Mouse (Mus musculus) forebrain, embryonic 15.5 days (tissue): ENCODE data around the gene Rab7b. TPM values are rescaled to one million over a fixed set of nuclear protein-coding genes. Genes with fewer than 3 reads are reported as not detected.

Experiments
- ATAC-seq: fragments of 200-750 bp; cut with Nextera tagmentation; replicated peaks from 2 replicates; pipeline ENCODE4 v1.8.0; 2017; ENCODE audit warnings: mild to moderate bottlenecking, moderate TSS enrichment, moderate library complexity
- H3K27ac ChIP-seq: fragments of 300-500 bp; sonication (generic); replicated peaks from 2 replicates; pipeline ENCODE4 v1.5.1; 2015; ENCODE audit warnings: mild to moderate bottlenecking, inconsistent platforms
- H3K27me3 ChIP-seq: fragments of 300-500 bp; sonication (generic); 2 replicates; pipeline ENCODE4 v1.6.1; 2015; ENCODE audit warnings: inconsistent platforms
- H3K36me3 ChIP-seq: fragments of 300-500 bp; sonication (generic); 2 replicates; pipeline ENCODE4 v1.6.1; 2015; ENCODE audit warnings: mild to moderate bottlenecking, inconsistent platforms
- H3K4me1 ChIP-seq: fragments of 300-500 bp; sonication (generic); 2 replicates; pipeline ENCODE4 v1.6.1; 2015; ENCODE audit warnings: inconsistent platforms
- H3K4me2 ChIP-seq: fragments of 300-500 bp; sonication (generic); replicated peaks from 2 replicates; pipeline ENCODE4 v1.6.1; 2015; ENCODE audit warnings: mild to moderate bottlenecking, inconsistent platforms
- H3K4me3 ChIP-seq: fragments of 300-500 bp; sonication (generic); 2 replicates; pipeline ENCODE4 v1.5.1; 2015; ENCODE audit warnings: mild to moderate bottlenecking, inconsistent platforms
- H3K9ac ChIP-seq: fragments of 300-500 bp; sonication (generic); replicated peaks from 2 replicates; pipeline ENCODE4 v1.6.1; 2015; ENCODE audit warnings: mild to moderate bottlenecking, inconsistent platforms
- H3K9me3 ChIP-seq: fragments of 300-500 bp; sonication (generic); 2 replicates; pipeline ENCODE4 v1.6.1; 2016; ENCODE audit warnings: inconsistent platforms
- WGBS: fragments of 180-500 bp; shearing (Covaris S2); methylation state at CpG from one replicate; pipeline ENCODE4 v1.1.7; 2015; ENCODE audit warnings: mixed read lengths; 5-methylcytosine and 5-hydroxymethylcytosine counted together
- polyA plus RNA-seq: library from polyadenylated mRNA; unstranded; fragments of >200 nt; fragmentation: Nextera tagmentation; extraction: Ambion mirVana; gene quantifications from 2 replicates; pipeline ENCODE4 v1.2.1, GENCODE M21; 2015

The Rab7b gene
- polyA plus RNA-seq, 1 experiment from 2014 or later: 0.37 TPM

DNA sequence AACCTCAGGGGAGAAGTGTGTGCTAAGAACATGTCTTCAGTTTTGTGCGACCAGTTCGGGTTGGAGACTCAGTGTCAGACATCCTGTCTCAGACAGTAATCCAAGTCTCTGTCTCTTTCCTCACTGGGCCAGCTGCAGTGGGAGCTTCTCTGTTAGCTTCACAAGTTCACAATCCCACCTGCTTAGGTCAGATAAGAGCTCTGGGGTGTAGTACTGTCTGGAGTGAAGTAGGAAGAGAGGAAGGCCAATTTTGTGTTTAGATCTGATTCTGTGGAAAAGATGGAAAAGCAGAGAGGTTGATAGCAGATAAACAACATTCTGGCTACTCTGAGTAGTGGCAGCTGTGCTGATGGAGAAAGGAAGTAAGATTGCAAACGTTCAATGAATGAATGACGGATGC lies 11.1 kb downstream of the Rab7b start:
- ATAC-seq: no peak
- Histone ChIP-seq H3K9me3 (no peaks in the 10 kb centered on the region), H3K27ac (no peak overlapping the region), H3K4me2 (no peak overlapping the region), H3K4me3 (no peak overlapping the region), H3K9ac (no peak overlapping the region), H3K4me1 (no peaks in the 10 kb centered on the region), H3K27me3 (no peaks in the 10 kb centered on the region), H3K36me3 (no peaks in the 10 kb centered on the region)
- 90% methylated on average over 4 of the region's 4 CpGs for WGBS

DNA sequence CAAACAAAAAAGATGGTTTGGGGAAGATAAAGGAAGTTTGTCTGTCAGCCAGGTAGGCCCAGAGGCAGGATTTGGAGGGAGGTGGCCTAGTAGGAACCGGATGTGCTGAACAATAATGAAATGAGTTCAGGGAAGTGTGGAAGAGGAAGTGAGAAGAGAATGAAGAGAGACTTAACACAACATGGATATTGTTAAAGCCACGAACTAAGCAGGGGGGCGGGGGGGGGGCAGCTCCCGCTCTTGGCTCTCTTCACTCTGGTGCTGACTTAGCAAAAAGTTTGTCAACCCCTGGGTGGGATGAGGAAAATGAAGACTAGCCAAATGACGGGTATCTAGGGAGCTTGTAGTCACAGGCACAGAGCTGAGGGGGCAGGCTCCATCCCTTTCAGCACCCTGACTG lies 12.0 kb downstream of the Rab7b start:
- Histone ChIP-seq H3K4me2 (no peak overlapping the region), H3K36me3 (no peaks in the 10 kb centered on the region), H3K27me3 (no peaks in the 10 kb centered on the region), H3K27ac (no peak overlapping the region), H3K9me3 (no peaks in the 10 kb centered on the region), H3K4me1 (no peaks in the 10 kb centered on the region), H3K9ac (no peak overlapping the region), H3K4me3 (no peak overlapping the region)
- no peak for ATAC-seq
- 81% methylated on average over 5 of the region's 5 CpGs for WGBS

DNA sequence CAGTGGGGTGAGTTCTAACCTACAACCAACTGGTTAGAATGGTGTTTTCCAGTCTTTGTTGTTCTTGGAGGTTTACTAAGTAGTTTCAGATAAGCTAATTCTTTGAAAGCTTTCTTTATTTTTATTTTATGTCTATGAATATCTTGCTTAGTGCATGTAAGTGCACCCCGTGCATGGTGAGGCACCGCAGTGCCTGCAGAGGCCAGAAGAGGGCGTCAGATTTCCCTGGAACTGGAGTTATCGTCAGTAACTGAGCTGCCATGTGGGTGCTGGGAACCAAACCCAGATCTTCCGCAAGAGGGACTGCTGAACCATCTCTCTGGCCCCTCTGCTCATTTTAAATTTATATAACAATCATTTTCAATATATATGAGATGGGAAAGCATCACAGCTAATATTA lies 12.9 kb downstream of the Rab7b start:
- Histone ChIP-seq H3K36me3 (no peaks in the 10 kb centered on the region), H3K4me3 (no peak overlapping the region), H3K27me3 (no peaks in the 10 kb centered on the region), H3K4me1 (no peaks in the 10 kb centered on the region), H3K4me2 (no peak overlapping the region), H3K9ac (no peak overlapping the region), H3K9me3 (no peaks in the 10 kb centered on the region), H3K27ac (no peak overlapping the region)
- 85% methylated on average over 5 of the region's 5 CpGs for WGBS
- ATAC-seq: no peak

DNA sequence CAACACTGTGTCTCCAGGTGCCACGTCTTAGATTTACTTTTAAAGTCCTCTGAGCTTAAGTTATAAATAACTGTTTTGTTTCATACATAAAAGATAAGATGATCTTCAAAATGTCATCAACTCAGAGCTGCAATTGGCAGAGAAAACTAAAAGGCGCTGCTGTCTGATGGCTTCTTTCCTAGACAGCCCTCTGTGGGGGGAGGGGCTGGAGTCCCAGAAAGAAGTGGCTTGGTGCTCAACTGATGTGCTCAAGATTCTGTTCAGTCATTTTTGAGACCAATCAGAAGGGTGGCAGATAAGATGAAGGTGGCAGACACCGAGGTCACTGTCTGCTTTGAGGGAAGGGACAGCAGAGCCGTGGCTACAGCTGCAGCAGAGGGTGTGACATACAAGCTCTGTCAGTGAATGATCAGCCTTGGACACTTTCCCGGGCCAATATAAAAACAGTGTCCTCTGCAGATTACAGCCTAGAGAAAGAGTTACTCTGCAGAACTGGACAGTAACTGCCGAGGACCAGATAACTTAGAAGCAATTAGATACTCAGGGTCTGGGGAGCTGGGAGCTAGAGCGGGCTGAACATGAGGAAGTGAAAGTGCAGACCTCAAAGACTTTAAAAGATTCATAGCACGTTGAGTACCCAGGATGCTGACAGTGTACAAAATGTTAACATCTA lies 13.7 kb downstream of the Rab7b start:
- H3K9me3 ChIP-seq: no peaks in the 10 kb centered on the region
- no peak for ATAC-seq
- 81% methylated on average over 8 of the region's 8 CpGs for WGBS
- no peaks in the 10 kb centered on the region for H3K4me1 ChIP-seq
- H3K36me3 ChIP-seq: no peaks in the 10 kb centered on the region
- H3K27me3 ChIP-seq: no peaks in the 10 kb centered on the region
- no peak overlapping the region for H3K9ac ChIP-seq
- H3K4me3 ChIP-seq: no peak overlapping the region
- H3K4me2 ChIP-seq: no peak overlapping the region
- no peak overlapping the region for H3K27ac ChIP-seq

DNA sequence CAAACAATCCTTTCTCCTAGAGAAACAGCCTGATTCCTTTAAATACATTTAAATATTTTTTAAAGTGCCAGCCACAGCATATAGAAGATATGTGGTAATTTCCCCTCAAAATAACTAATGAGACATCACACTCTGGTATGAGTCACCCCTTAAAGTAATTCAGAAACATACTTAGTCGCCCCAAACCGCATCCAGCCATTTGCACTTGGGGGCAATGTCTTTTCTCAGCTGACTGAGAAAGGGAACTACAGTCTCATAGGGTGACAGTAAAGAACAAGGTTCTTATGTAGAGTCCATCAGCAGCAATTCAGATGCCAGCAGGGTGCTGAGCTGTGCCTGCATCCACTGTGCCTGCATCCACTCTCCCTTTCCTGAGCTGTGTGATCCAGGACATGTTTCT lies 15.0 kb downstream of the Rab7b start:
- no peaks in the 10 kb centered on the region for H3K4me1 ChIP-seq
- H3K9ac ChIP-seq: no peak overlapping the region
- no peak overlapping the region for H3K4me3 ChIP-seq
- H3K27me3 ChIP-seq: no peaks in the 10 kb centered on the region
- H3K27ac ChIP-seq: no peak overlapping the region
- no peaks in the 10 kb centered on the region for H3K36me3 ChIP-seq
- WGBS: 93% methylated on average over 2 of the region's 2 CpGs
- no peak overlapping the region for H3K4me2 ChIP-seq
- no peaks in the 10 kb centered on the region for H3K9me3 ChIP-seq
- no peak for ATAC-seq

DNA sequence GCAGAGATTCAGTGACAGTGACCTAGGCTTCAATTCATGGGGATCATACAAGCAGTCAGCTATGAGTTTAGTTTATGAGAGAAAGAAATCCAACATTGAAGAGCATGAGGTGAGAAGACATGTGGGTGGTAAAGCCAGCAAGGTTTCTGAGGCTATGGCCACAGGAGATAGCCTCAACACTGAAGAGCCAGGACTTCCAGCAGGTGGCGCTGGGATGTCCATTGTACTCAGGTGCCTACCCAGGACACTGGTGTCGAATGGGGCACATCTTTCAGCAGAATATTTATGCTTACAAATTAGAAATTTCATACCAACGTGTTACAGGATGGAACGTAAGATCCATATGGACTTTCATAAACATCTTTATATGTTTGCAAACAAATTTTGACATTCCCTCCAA lies 19.8 kb downstream of the Rab7b start:
- no peak overlapping the region for H3K9ac ChIP-seq
- no peaks in the 10 kb centered on the region for H3K9me3 ChIP-seq
- no peak for ATAC-seq
- H3K27ac ChIP-seq: no peak overlapping the region
- H3K4me3 ChIP-seq: no peak overlapping the region
- no peak overlapping the region for H3K4me2 ChIP-seq
- no peaks in the 10 kb centered on the region for H3K27me3 ChIP-seq
- H3K4me1 ChIP-seq: no peaks in the 10 kb centered on the region
- no peaks in the 10 kb centered on the region for H3K36me3 ChIP-seq
- 25% methylated on average over 4 of the region's 4 CpGs for WGBS

DNA sequence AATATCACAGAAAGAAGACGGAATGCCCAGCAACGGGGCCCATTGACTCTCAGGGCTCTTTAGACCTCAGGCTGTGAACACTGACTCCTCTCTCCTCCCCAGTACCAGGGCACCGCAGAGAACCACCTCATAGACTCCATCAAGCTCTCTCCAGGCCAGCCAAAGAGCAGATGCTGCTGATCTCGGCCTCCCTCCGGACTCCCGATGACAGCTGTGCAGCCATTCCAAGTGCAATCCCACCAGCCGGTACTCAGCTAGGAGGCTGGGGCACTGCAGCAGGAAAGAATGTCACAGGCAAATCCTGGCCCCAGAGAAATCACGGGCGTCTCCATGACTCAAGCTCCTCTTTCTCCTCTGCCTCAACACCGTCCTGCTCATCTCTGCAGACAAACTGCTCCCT lies 23.0 kb downstream of the Rab7b start:
- no peaks in the 10 kb centered on the region for H3K9me3 ChIP-seq
- H3K27me3 ChIP-seq: no peaks in the 10 kb centered on the region
- no peaks in the 10 kb centered on the region for H3K4me1 ChIP-seq
- no peak overlapping the region for H3K4me3 ChIP-seq
- H3K4me2 ChIP-seq: no peak overlapping the region
- 82% methylated on average over 10 of the region's 10 CpGs for WGBS
- no peak overlapping the region for H3K9ac ChIP-seq
- ATAC-seq: no peak
- H3K36me3 ChIP-seq: no peaks in the 10 kb centered on the region
- no peak overlapping the region for H3K27ac ChIP-seq

DNA sequence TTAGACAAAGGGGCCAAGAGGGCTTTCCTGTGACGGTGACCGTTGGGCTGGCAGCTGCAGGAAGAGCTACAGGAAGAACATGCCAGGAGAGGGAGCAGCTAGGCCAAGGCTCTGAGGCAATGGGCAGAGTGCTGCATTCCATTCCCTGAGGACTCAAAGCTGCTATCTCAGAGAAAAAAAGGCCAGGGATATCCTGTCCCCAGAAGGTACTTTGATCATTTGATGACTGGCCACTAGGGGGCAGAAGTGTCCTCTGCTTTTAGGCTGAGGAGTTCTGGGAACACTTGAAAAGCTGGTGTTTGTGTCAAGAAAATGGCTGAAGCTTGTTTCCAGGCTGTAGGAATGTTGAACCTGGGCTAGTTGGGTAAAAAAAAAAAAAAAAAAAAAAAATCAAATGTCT lies 23.9 kb downstream of the Rab7b start:
- no peaks in the 10 kb centered on the region for H3K36me3 ChIP-seq
- no peak overlapping the region for H3K4me3 ChIP-seq
- H3K9ac ChIP-seq: no peak overlapping the region
- no peaks in the 10 kb centered on the region for H3K27me3 ChIP-seq
- H3K4me2 ChIP-seq: no peak overlapping the region
- H3K9me3 ChIP-seq: no peaks in the 10 kb centered on the region
- H3K27ac ChIP-seq: no peak overlapping the region
- no peaks in the 10 kb centered on the region for H3K4me1 ChIP-seq
- 31% methylated on average over 2 of the region's 2 CpGs for WGBS
- peak; percentile 62 for ATAC-seq

DNA sequence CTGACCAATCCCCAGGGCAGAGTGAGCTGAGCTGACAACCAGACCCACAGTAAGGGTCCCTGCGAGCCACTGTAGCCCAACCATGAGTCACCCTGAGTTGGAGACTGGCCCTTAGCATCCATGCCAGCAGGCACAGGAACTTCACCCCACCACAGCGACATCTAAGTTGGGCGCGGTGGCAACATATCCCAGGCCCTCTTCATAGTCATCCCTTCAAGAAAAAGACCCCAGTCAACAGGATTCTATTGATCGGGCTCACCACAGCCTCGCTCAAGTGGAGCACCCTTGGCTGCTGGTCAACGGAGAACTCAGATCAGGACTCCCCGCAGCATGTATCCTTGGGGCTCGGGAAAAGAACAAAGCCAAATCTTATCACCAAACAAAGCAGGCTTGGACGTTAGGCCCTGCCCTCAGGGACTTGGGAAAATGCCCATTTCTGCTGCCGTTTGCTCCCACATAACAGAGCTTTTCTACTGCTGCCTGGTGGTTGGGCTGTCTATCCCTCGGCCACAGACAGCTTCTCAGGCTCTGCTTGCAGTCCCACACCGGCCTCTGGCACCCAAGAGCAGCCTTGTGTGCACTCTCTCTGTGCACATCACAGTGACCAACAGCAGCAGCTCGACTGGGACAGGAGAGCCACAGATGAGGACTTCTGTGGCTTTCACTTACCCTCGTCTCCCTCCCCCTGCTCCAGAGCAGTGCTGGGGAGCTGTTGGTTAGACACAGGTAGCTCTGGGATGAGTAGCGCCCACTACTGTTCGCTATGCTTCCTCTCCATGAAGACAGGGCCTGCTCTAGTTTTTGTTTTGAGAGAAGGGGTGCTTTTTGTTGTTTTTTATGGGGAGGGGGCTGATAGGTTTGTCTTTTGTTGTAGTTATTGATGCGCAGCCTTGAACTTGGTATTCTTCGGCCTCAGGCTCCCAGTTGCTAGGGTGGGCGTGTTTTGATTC lies 26.2 kb downstream of the Rab7b start:
- Histone ChIP-seq H3K36me3 (no peaks in the 10 kb centered on the region), H3K4me2 (no peak overlapping the region), H3K4me3 (no peak overlapping the region), H3K9ac (no peak overlapping the region), H3K4me1 (no peaks in the 10 kb centered on the region), H3K9me3 (no peaks in the 10 kb centered on the region), H3K27ac (no peak overlapping the region), H3K27me3 (no peaks in the 10 kb centered on the region)
- ATAC-seq: no peak
- WGBS: 60% methylated on average over 20 of the region's 20 CpGs

DNA sequence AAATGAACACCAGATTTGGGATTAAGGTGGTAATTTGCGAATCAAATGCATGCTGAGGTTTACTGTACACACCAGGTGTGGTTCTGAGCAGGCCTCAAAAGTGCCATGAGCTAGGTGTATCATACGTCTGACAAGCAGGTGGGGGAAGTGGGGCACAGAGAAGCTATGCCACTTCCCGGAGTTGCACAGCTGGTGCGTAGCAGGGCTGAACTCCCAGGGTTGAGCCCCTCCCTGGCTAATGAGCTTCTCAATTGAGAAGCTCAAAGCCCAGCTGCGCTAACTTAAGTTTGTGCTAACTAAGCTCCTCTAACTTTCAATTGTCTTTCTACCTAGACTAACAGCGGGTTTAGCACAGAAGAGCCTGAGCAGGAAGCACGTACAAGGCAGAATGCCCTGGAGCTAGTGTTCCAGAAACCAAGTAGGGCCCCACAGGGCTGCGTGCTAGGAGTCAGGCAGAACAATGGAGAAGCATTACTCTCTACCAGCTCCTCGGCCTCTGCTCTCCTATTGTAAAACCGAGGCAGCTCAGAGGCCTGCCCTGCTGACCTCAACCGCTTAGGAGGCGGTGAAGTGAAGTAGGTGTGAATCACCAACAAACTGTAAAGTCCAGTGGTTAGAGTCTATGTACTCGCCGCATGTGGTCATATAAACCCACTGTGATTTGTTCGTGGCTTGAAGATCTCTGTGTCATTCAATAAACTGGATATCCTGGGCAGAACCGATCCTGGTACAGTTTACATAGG lies 30.6 kb downstream of the Rab7b start:
- no peaks in the 10 kb centered on the region for H3K27me3 ChIP-seq
- no peak overlapping the region for H3K4me2 ChIP-seq
- WGBS: 46% methylated on average over 16 of the region's 16 CpGs
- no peaks in the 10 kb centered on the region for H3K4me1 ChIP-seq
- H3K27ac ChIP-seq: no peak overlapping the region
- H3K9me3 ChIP-seq: no peaks in the 10 kb centered on the region
- H3K9ac ChIP-seq: no peak overlapping the region
- no peak overlapping the region for H3K4me3 ChIP-seq
- H3K36me3 ChIP-seq: no peaks in the 10 kb centered on the region
- no peak for ATAC-seq

DNA sequence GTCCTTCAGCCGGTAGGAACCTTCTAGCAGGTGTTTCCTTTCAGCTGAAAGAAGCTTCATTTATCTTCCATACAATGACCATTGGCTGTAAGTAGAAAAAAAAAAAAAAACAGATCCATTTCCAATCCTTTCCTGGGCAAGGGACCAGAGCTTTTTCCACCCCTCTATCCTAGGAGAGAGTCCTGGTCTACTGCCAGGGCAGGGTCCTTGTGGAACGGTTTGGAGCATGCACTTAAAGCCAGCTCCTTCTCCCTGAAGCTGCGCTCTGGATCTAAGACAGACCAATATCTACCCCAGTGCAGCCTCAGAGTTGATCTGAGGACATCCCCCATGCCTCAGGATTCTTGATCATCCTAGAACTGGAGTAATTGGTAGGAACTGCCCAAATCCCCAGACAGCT lies 33.5 kb downstream of the Rab7b start:
- H3K9me3 ChIP-seq: no peaks in the 10 kb centered on the region

DNA sequence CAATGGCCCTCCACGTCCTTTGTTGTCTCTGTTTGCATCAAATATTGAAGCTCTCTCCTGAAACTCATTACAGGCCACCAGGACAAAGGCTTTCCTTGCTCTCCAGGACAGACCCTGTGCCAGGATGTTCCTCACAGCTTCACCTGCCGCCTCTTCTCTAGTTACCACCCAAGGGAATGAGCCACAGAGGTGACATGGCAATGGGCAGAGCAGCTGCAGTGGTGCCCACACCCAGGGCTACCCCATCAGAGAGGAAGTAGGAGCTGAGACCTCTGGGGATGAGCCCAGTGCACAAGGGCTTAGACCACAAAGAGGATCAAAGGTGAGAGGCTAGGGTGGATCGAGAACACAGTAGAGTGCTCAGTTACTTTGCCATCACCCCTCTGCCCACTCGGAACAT lies 35.1 kb downstream of the Rab7b start:
- H3K9ac ChIP-seq: no peak overlapping the region
- H3K9me3 ChIP-seq: no peaks in the 10 kb centered on the region
- H3K4me3 ChIP-seq: no peak overlapping the region
- no peak for ATAC-seq
- 40% methylated on average over 4 of the region's 4 CpGs for WGBS
- no peaks in the 10 kb centered on the region for H3K4me1 ChIP-seq
- H3K27me3 ChIP-seq: no peaks in the 10 kb centered on the region
- H3K4me2 ChIP-seq: no peak overlapping the region
- no peaks in the 10 kb centered on the region for H3K36me3 ChIP-seq
- no peak overlapping the region for H3K27ac ChIP-seq

More for the DNA sequence above, 33.5 kb downstream of the Rab7b start:
- no peak overlapping the region for H3K4me3 ChIP-seq
- no peak overlapping the region for H3K9ac ChIP-seq
- no peak overlapping the region for H3K27ac ChIP-seq
- H3K4me1 ChIP-seq: no peaks in the 10 kb centered on the region
- no peaks in the 10 kb centered on the region for H3K27me3 ChIP-seq
- H3K36me3 ChIP-seq: no peaks in the 10 kb centered on the region
- H3K4me2 ChIP-seq: no peak overlapping the region
- no peak for ATAC-seq
- WGBS: 85% methylated on average over 3 of the region's 3 CpGs
